Mouse (Mus musculus) embryonic facial prominence, embryonic 14.5 days (tissue): ENCODE results near the gene Mapk10. TPM values are rescaled to one million over a fixed set of nuclear protein-coding genes. Genes with fewer than 3 reads are reported as not detected.
A peak's percentile ranks its signal among the peaks of the same experiment; 100 is the strongest.
"Not testable (repeated sequence)": the region's sequence is repeated elsewhere in the genome, so short reads cannot be mapped to it uniquely, and the experiment has no call there.

Source experiments
- ATAC-seq: fragments of 200-750 bp; cut with Nextera tagmentation; 2 replicates; pipeline ENCODE4 v1.8.0; 2017; ENCODE audit warnings: low read depth, moderate number of reproducible peaks, moderate TSS enrichment
- DNase-seq: peaks from one replicate; pipeline ENCODE4 v3.0.0-alpha.2; 2015; ENCODE audit warnings: low spot score
- H3K27ac ChIP-seq: fragments of 300-500 bp; sonication (generic); replicated peaks from 2 replicates; pipeline ENCODE4 v1.5.1; 2014; ENCODE audit warnings: low read depth, mild to moderate bottlenecking, low read length, moderate library complexity
- H3K27me3 ChIP-seq: fragments of 300-500 bp; sonication (generic); replicated peaks from 2 replicates; pipeline ENCODE4 v1.6.1; 2014; ENCODE audit warnings: low read length; ENCODE audit not compliant: control insufficient read depth, insufficient read depth
- H3K36me3 ChIP-seq: fragments of 300-500 bp; sonication (generic); 2 replicates; pipeline ENCODE4 v1.6.1; 2014; ENCODE audit warnings: low read length, mixed read lengths; ENCODE audit not compliant: control insufficient read depth, insufficient read depth
- H3K4me1 ChIP-seq: fragments of 300-500 bp; sonication (generic); 2 replicates; pipeline ENCODE4 v1.6.1; 2014; ENCODE audit warnings: antibody characterized with exemption, low read length; ENCODE audit not compliant: control insufficient read depth, insufficient read depth
- H3K4me2 ChIP-seq: fragments of 300-500 bp; sonication (generic); 2 replicates; pipeline ENCODE4 v1.6.1; 2014; ENCODE audit warnings: low read depth, mild to moderate bottlenecking, low read length, moderate library complexity, mixed read lengths
- H3K4me3 ChIP-seq: fragments of 300-500 bp; sonication (generic); 2 replicates; pipeline ENCODE4 v1.5.1; 2014; ENCODE audit warnings: low read depth, mild to moderate bottlenecking, low read length
- H3K9ac ChIP-seq: fragments of 300-500 bp; sonication (generic); 2 replicates; pipeline ENCODE4 v1.6.1; 2014; ENCODE audit warnings: low read depth, mild to moderate bottlenecking, low read length, moderate library complexity, mixed read lengths
- H3K9me3 ChIP-seq: fragments of 300-500 bp; sonication (generic); 2 replicates; pipeline ENCODE4 v1.6.1; 2016; ENCODE audit warnings: low read length; ENCODE audit not compliant: control insufficient read depth
- WGBS: fragments of 180-500 bp; shearing (Covaris S2); extraction: QIAGEN DNeasy Blood & Tissue Kit; methylation state at CpG from one replicate; pipeline ENCODE4 v1.1.7; 2014; 5-methylcytosine and 5-hydroxymethylcytosine counted together
- polyA plus RNA-seq: library from polyadenylated mRNA; unstranded; fragments of >200 nt; fragmentation: Nextera tagmentation; extraction: Ambion mirVana; gene quantifications from 2 replicates; pipeline ENCODE4 v1.2.1, GENCODE M21; 2014

The Mapk10 gene
- polyA plus RNA-seq, 1 experiment from 2014 or later: 4.9 TPM

DNA sequence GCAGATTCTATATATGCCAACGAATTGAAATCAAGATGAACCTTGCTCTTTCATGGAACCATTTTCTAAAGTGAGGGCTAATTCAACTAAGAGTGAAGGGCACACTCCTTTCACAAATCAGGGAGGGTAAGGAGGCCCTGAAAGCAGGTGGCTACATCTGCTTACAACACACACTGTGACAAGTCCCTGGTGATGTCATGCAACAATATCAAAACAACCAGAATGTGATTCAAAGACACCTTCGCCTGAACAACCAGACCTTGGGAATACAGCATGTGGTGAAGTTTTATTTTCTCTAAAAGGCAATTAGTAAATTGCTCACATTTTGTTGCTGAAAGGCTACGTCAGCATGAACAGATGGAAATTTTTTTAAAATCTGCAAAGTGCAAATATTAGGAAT lies 258.2 kb downstream of the Mapk10 start:
- no peaks in the 10 kb centered on the region for H3K9me3 ChIP-seq
- H3K4me1 ChIP-seq: no peaks in the 10 kb centered on the region
- H3K27me3 ChIP-seq: no peaks in the 10 kb centered on the region
- no peak overlapping the region for H3K9ac ChIP-seq
- H3K4me2 ChIP-seq: no peak overlapping the region
- WGBS: 78% methylated on average over 3 of the region's 3 CpGs
- ATAC-seq (no peak), DNase-seq (no peak)
- H3K36me3 ChIP-seq: no peaks in the 10 kb centered on the region
- H3K4me3 ChIP-seq: no peak overlapping the region
- H3K27ac ChIP-seq: no peak overlapping the region

GRCm38 (mm10) chr5:102947061-102947711 lies 263.9 kb downstream of the Mapk10 start:
- ATAC-seq (no peak), DNase-seq (no peak)
- Histone ChIP-seq H3K27ac (no peak overlapping the region), H3K9ac (no peak overlapping the region), H3K36me3 (no peaks in the 10 kb centered on the region), H3K4me2 (no peak overlapping the region), H3K27me3 (no peaks in the 10 kb centered on the region), H3K4me3 (no peak overlapping the region), H3K9me3 (0 out of 2 replicates have a peak, but pooled peaks cover 3% of the 10 kb centered on the region), H3K4me1 (no peaks in the 10 kb centered on the region)
- 61% methylated on average over 8 of the region's 8 CpGs for WGBS

DNA sequence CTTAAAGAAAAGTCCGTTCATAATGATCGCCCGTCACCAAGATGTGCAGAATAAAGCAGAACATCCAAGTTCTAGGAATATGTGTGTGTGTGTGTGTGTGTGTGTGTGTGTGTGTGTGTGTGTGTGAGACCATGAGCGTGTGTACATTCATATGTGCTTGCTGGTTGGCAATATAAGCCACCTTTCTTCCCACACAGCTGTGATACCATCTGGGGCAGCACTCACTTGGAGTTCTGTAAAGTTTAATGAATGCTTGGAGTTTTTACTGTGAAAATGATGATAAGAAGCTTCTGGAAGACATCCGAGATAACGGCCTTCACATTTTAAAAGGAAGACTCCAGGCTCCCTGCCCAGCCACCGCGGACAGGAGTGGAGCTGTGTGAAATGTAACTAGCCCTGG lies 264.5 kb downstream of the Mapk10 start:
- DNase-seq: no peak

DNA sequence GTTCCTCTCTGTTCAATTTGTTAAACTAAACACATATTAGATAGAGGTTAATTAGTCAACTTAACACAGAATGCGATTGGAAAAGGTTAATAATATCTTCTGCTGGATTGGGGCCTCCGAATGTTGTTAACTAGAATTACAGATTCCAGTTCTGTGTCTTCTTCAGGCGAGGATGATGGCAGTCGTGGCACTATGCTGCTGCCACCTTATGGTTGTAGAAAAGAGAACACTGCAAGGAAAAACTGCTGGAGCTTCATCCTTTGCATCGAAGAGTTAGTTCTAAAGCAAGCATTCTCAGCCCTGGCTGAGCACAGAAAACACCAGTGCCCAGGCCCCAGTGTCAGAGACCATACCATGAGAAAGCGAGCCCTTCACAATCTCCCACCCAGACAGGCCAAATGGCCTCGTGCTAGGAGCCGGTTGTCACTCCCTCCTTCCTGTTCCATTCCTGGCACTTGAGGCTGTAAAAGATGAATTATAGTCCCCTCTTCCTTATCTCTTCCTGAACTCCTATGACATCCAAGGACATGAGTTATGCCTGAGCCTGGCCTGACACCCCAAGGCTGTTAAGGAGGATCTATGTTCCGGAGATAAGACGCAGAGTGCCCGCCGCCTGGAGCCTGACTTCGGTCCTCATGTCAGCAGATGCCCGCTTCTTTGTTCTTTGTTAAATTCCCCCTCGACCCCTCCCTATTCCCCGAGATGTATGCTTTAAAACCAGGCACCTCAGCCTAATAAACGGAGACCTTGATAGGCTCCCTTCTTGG lies 267.1 kb downstream of the Mapk10 start:
- not testable (repeated sequence) for H3K9me3 ChIP-seq, H3K4me3 ChIP-seq, H3K36me3 ChIP-seq, H3K27me3 ChIP-seq, H3K27ac ChIP-seq, H3K9ac ChIP-seq, H3K4me2 ChIP-seq, H3K4me1 ChIP-seq, ATAC-seq
- WGBS: 84% methylated on average over 17 of the region's 17 CpGs
- peak; percentile 3 for DNase-seq

More for the DNA sequence above, 264.5 kb downstream of the Mapk10 start:
- H3K9ac ChIP-seq: no peak overlapping the region
- H3K9me3 ChIP-seq: 0 out of 2 replicates have a peak, but pooled peaks cover 3% of the 10 kb centered on the region
- no peak for ATAC-seq
- H3K27me3 ChIP-seq: no peaks in the 10 kb centered on the region
- 85% methylated on average over 8 of the region's 8 CpGs for WGBS
- H3K27ac ChIP-seq: no peak overlapping the region
- no peaks in the 10 kb centered on the region for H3K4me1 ChIP-seq
- H3K4me3 ChIP-seq: no peak overlapping the region
- no peak overlapping the region for H3K4me2 ChIP-seq
- H3K36me3 ChIP-seq: no peaks in the 10 kb centered on the region

DNA sequence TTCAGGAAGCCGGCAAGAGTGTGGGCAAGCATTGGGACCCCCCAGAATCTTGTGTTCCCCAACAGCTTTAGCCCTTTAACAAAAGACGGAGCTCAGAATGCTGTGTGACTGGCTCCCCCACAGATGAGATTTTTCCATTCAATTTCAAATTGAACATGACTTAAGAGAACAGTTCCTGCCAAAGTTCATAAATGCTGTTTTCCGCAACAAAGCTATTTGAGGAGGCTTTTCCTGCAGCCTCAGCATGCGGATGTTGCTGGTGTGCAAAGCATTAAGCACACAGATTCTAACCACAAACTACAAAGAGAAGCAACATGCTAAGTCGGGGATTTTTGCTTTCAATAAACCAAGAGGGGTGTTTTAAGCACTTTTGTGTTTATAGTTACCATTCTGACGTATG lies 281.0 kb downstream of the Mapk10 start:
- peak overlapping the region; percentile 75 for H3K27ac ChIP-seq
- ATAC-seq (peak; percentile 22; the same call in 1 of the 2 replicates), DNase-seq (peak; percentile 90)
- H3K4me3 ChIP-seq: no peak overlapping the region
- no peaks in the 10 kb centered on the region for H3K36me3 ChIP-seq
- H3K4me2 ChIP-seq: 0 out of 2 replicates have a peak overlapping the region, but pooled peaks have one; percentile 24
- H3K9ac ChIP-seq: no peak overlapping the region
- WGBS: 28% methylated on average over 6 of the region's 6 CpGs
- no peaks in the 10 kb centered on the region for H3K9me3 ChIP-seq
- peaks cover 10% of the 10 kb centered on the region; the same call in 1 of the 2 replicates for H3K4me1 ChIP-seq
- no peaks in the 10 kb centered on the region for H3K27me3 ChIP-seq

DNA sequence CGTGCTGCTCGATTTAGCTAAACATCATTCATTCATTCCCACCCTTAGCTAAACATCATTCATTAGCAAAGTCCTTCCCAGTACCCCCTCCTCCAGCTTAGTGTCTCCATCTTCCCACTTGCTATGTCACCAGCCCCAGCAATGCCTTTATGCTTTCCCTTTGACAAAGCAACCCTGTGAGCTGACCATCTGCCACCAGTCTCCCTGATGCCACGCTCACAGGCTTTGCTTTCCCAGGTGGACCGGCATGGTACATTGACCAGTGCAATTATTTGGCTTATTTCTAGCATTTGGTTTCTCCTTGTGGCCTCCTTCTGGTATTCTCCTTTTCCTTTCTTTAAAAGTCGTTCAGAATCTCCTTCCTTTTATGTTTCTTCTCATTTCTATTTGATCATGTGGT lies 284.3 kb downstream of the Mapk10 start:
- no peak overlapping the region for H3K9ac ChIP-seq
- DNase-seq (no peak), ATAC-seq (no peak)
- peaks cover 10% of the 10 kb centered on the region; the same call in 1 of the 2 replicates for H3K4me1 ChIP-seq
- no peak overlapping the region for H3K27ac ChIP-seq
- H3K36me3 ChIP-seq: no peaks in the 10 kb centered on the region
- H3K4me2 ChIP-seq: no peak overlapping the region
- 78% methylated on average over 5 of the region's 5 CpGs for WGBS
- H3K27me3 ChIP-seq: no peaks in the 10 kb centered on the region
- H3K4me3 ChIP-seq: no peak overlapping the region
- no peaks in the 10 kb centered on the region for H3K9me3 ChIP-seq

DNA sequence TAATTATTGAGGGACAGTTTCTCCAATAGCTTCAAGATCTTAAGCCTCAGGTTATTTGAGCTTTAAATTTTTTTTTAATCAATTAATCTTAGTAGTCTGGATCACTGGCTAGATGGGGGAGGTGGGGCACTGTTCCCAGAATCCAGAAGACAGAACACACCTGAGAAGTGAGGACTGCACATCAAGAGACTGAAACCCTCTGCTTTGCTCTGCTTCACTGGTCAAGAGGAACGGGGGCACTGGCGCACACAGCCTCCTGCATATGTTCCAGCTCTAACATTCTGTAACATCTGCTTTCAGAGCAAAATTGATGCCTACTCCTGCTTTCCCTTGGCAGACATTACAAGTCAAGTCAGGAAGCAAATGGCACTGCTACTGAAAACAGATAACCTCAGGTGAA lies 290.9 kb downstream of the Mapk10 start:
- H3K27me3 ChIP-seq: no peaks in the 10 kb centered on the region
- H3K9ac ChIP-seq: no peak overlapping the region
- no peaks in the 10 kb centered on the region for H3K4me1 ChIP-seq
- ATAC-seq (no peak), DNase-seq (no peak)
- no peaks in the 10 kb centered on the region for H3K36me3 ChIP-seq
- H3K4me3 ChIP-seq: no peak overlapping the region
- 83% methylated on average over 2 of the region's 2 CpGs for whole genome bisulfite sequencing
- H3K9me3 ChIP-seq: no peaks in the 10 kb centered on the region
- no peak overlapping the region for H3K4me2 ChIP-seq
- H3K27ac ChIP-seq: no peak overlapping the region

- no peaks in the 10 kb centered on the region for H3K9me3 ChIP-seq
- ATAC-seq (no peak), DNase-seq (no peak)
- no peaks in the 10 kb centered on the region for H3K36me3 ChIP-seq
- H3K27me3 ChIP-seq: no peaks in the 10 kb centered on the region
- H3K9ac ChIP-seq: no peak overlapping the region
- 59% methylated on average over 13 of the region's 13 CpGs for WGBS
- no peak overlapping the region for H3K4me3 ChIP-seq
- no peak overlapping the region for H3K4me2 ChIP-seq
- no peak overlapping the region for H3K27ac ChIP-seq
- no peaks in the 10 kb centered on the region for H3K4me1 ChIP-seq
Observed at GRCm38 (mm10) chr5:102905441-102906211, 305.5 kb downstream of the Mapk10 start.
